Mouse (Mus musculus) thymus, postnatal 4 days (tissue): ENCODE data around the gene Cux1.
A peak's percentile ranks its signal among the peaks of the same experiment; 100 is the strongest.

ENCODE experiments used
- DNase-seq: peaks from one replicate; pipeline ENCODE4 v3.0.0; 2021

Gene Cux1

GRCm38 (mm10) chr5:136469301-136469700 lies 98.0 kb downstream of the Cux1 start:
- DNase-seq = no peak

- DNase-seq = peak; percentile 48
These were observed 99.8 kb downstream of the Cux1 start for GRCm38 (mm10) chr5:136467360-136467999.

GRCm38 (mm10) chr5:136465770-136466406 lies 101.4 kb downstream of the Cux1 start:
- DNase-seq = peak; percentile 64

- no peak for DNase-seq
These were observed 101.9 kb downstream of the Cux1 start for GRCm38 (mm10) chr5:136465366-136465765.

GRCm38 (mm10) chr5:136464849-136465248 lies 102.4 kb downstream of the Cux1 start:
- no peak for DNase-seq

GRCm38 (mm10) chr5:136464128-136464527 lies 103.2 kb downstream of the Cux1 start:
- no peak for DNase-seq

GRCm38 (mm10) chr5:136462613-136463012 lies 104.7 kb downstream of the Cux1 start:
- no peak for DNase-seq

GRCm38 (mm10) chr5:136459901-136460300 lies 107.4 kb downstream of the Cux1 start:
- DNase-seq = peak; percentile 56

GRCm38 (mm10) chr5:136458893-136459499 lies 108.3 kb downstream of the Cux1 start:
- DNase-seq = no peak

GRCm38 (mm10) chr5:136458102-136458863 lies 109.0 kb downstream of the Cux1 start:
- no peak for DNase-seq

- DNase-seq = no peak
These were observed 110.9 kb downstream of the Cux1 start for GRCm38 (mm10) chr5:136456395-136456794.

GRCm38 (mm10) chr5:136452681-136453080 lies 114.6 kb downstream of the Cux1 start:
- DNase-seq = no peak

- DNase-seq = peak; percentile 67
These were observed 117.5 kb downstream of the Cux1 start for GRCm38 (mm10) chr5:136449801-136450200.

- peak; percentile 36 for DNase-seq
These were observed 121.3 kb downstream of the Cux1 start for GRCm38 (mm10) chr5:136445967-136446366.

GRCm38 (mm10) chr5:136442238-136443187 lies 124.8 kb downstream of the Cux1 start:
- peak; percentile 74 for DNase-seq

GRCm38 (mm10) chr5:136429647-136430046 lies 137.6 kb downstream of the Cux1 start:
- no peak for DNase-seq

- no peak for DNase-seq
These were observed 138.7 kb downstream of the Cux1 start for GRCm38 (mm10) chr5:136428498-136429060.

GRCm38 (mm10) chr5:136427772-136428497 lies 139.4 kb downstream of the Cux1 start:
- no peak for DNase-seq

- no peak for DNase-seq
These were observed 140.0 kb downstream of the Cux1 start for GRCm38 (mm10) chr5:136427121-136427771.

GRCm38 (mm10) chr5:136422948-136423347 lies 144.3 kb downstream of the Cux1 start:
- DNase-seq = no peak

GRCm38 (mm10) chr5:136421885-136422284 lies 145.4 kb downstream of the Cux1 start:
- no peak for DNase-seq
